ENCODE assay signal across 8 mouse cellular contexts in the genomic region with DNA sequence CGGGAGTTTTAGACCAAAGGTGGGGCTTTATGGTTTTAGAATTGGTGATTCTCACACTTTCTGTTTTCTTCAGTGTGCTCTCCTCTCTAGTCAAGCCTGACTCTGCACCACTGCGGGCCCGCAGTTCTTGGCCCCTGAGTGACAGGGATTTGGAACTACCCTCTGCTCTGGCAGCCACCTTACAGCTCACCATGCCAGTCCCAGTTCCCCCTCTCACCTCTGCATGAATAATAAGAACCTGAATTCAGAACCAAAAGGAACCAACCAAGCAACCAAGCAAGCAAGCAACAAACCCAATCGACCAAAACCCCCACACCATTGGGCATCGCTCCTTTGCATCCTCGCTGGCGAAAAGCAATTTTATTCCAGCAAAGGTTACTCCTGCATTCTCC. TPM values are rescaled to one million over a fixed set of nuclear protein-coding genes. Genes with fewer than 3 reads are reported as not detected.
DNase-seq lines count a peak whose midpoint lies in the region; ATAC-seq and TF ChIP-seq lines count a peak whose summit lies in the region.

No protein-coding gene starts in this region.

- peak; percentile 18; the same call in 1 of the 2 replicates for ATAC-seq in heart, embryonic 12.5 days (ENCODE audit: insufficient number of reproducible peaks, low FRiP score)
- peak; percentile 56 for ATAC-seq in forebrain, embryonic 15.5 days (replicated peaks)
- no peak for ATAC-seq in liver, embryonic 16.5 days (ENCODE audit: low read depth)

- peak overlapping the region; percentile 84; the same call in 1 of the 2 replicates for H3K27ac ChIP-seq in heart, embryonic 12.5 days (ENCODE audit: poor library complexity, severe bottlenecking)
- peak overlapping the region; percentile 81 for H3K27ac ChIP-seq in forebrain, embryonic 15.5 days (replicated peaks)
- no peak overlapping the region for H3K27ac ChIP-seq in liver, embryonic 16.5 days (ENCODE audit: low read length)

- no peak for DNase-seq in heart, adult 9 months (ENCODE audit: low spot score in 2 of 2)
- DNase-seq in natural killer cell, adult 2 months (ENCODE audit: low spot score in 2 of 2), result no peak
- no peak for DNase-seq in layer of hippocampus, adult 8-10 months (ENCODE audit: low spot score in 2 of 2)
- DNase-seq in gastrocnemius, postnatal 4 days (ENCODE audit: low spot score in 2 of 2), result no peak

- no peaks in the 10 kb centered on the region for H3K36me3 ChIP-seq in heart, embryonic 12.5 days
- no peaks in the 10 kb centered on the region for H3K36me3 ChIP-seq in E14TG2a.4 (ENCODE audit: insufficient read depth, low read length)
- no peaks in the 10 kb centered on the region for H3K36me3 ChIP-seq in forebrain, embryonic 15.5 days
- H3K36me3 ChIP-seq in liver, embryonic 16.5 days (ENCODE audit: control insufficient read depth, insufficient read depth), result no peaks in the 10 kb centered on the region

- WGBS in heart, embryonic 12.5 days, result 11% methylated on average over 7 of the region's 7 CpGs
- 13% methylated on average over 7 of the region's 7 CpGs for WGBS in forebrain, embryonic 15.5 days
- WGBS in liver, embryonic 16.5 days (ENCODE audit: insufficient replicate concordance), result 14% methylated on average over 7 of the region's 7 CpGs

- no peak for TF ChIP-seq CTCF in E14TG2a.4 (conservative IDR thresholded peaks at IDR 0.05; ENCODE audit: low read length)

- H3K4me2 ChIP-seq in heart, embryonic 12.5 days, result peak overlapping the region; percentile 91
- H3K4me2 ChIP-seq in forebrain, embryonic 15.5 days (replicated peaks), result peak overlapping the region; percentile 95
- H3K4me2 ChIP-seq in liver, embryonic 16.5 days (ENCODE audit: low read depth, low read length), result peak overlapping the region; percentile 91

- peaks cover 3% of the 10 kb centered on the region for H3K4me1 ChIP-seq in heart, embryonic 12.5 days (replicated peaks)
- H3K4me1 ChIP-seq in E14TG2a.4 (replicated peaks; ENCODE audit: low read depth, low read length), result peaks cover 17% of the 10 kb centered on the region
- peaks cover 16% of the 10 kb centered on the region for H3K4me1 ChIP-seq in forebrain, embryonic 15.5 days
- peaks cover 6% of the 10 kb centered on the region for H3K4me1 ChIP-seq in liver, embryonic 16.5 days (ENCODE audit: control insufficient read depth, low read depth, low read length)

- 0 out of 2 replicates have a peak, but pooled peaks cover 3% of the 10 kb centered on the region for H3K27me3 ChIP-seq in heart, embryonic 12.5 days (replicated peaks)
- peaks cover 10% of the 10 kb centered on the region for H3K27me3 ChIP-seq in E14TG2a.4 (ENCODE audit: insufficient read depth, low read length)
- no peaks in the 10 kb centered on the region for H3K27me3 ChIP-seq in forebrain, embryonic 15.5 days
- H3K27me3 ChIP-seq in liver, embryonic 16.5 days (ENCODE audit: control insufficient read depth, insufficient read depth, low read depth, low read length), result no peaks in the 10 kb centered on the region

- H3K9me3 ChIP-seq in heart, embryonic 12.5 days (replicated peaks), result no peaks in the 10 kb centered on the region
- peaks cover 7% of the 10 kb centered on the region for H3K9me3 ChIP-seq in E14TG2a.4 (ENCODE audit: low read length)
- no peaks in the 10 kb centered on the region for H3K9me3 ChIP-seq in forebrain, embryonic 15.5 days
- no peaks in the 10 kb centered on the region for H3K9me3 ChIP-seq in liver, embryonic 16.5 days (replicated peaks; ENCODE audit: control insufficient read depth, low read length)

- H3K4me3 ChIP-seq in heart, embryonic 12.5 days, result peak overlapping the region; percentile 79
- peak overlapping the region; percentile 92 for H3K4me3 ChIP-seq in E14TG2a.4 (replicated peaks; ENCODE audit: low read length)
- H3K4me3 ChIP-seq in forebrain, embryonic 15.5 days, result peak overlapping the region; percentile 95
- H3K4me3 ChIP-seq in liver, embryonic 16.5 days (ENCODE audit: low read depth, low read length), result peak overlapping the region; percentile 81

- H3K9ac ChIP-seq in heart, embryonic 12.5 days, result peak overlapping the region; percentile 85; the same call in 1 of the 2 replicates
- peak overlapping the region; percentile 89 for H3K9ac ChIP-seq in forebrain, embryonic 15.5 days (replicated peaks)
- H3K9ac ChIP-seq in liver, embryonic 16.5 days (ENCODE audit: low read depth, low read length), result no peak overlapping the region

RNA-seq across cellular contexts. Expression of gene Herc3, which starts 0.4 kb away (rescaled TPM):
- 38.3 and 39.2 TPM in 2 replicates for polyA plus RNA-seq in heart, embryonic 12.5 days (2016; fragmentation: Nextera tagmentation; extraction: Ambion mirVana)
- polyA plus RNA-seq in forebrain, embryonic 15.5 days (2015; fragmentation: Nextera tagmentation; extraction: Ambion mirVana), result 26.7 and 28.3 TPM in 2 replicates
- polyA plus RNA-seq in liver, embryonic 16.5 days (2015; fragmentation: Nextera tagmentation; extraction: Ambion mirVana), result 2.8 and 3.7 TPM in 2 replicates
- total RNA-seq in layer of hippocampus, adult 8-10 months (2022), result 100 to 1,000 TPM; 136 to 227 (median 220) TPM
- total RNA-seq in gastrocnemius, postnatal 4 days (2021), result 10 to 100 TPM; 86.1 to 87.8 TPM
